Mouse (Mus musculus): ENCODE data around the gene Chst14. TPM values are rescaled to one million over a fixed set of nuclear protein-coding genes. Genes with fewer than 3 reads are reported as not detected.

Chst14 gene
- polyA plus RNA-seq (2017; shearing (Covaris generic)): 1 to 10 TPM; 4.5 to 7.9 TPM

DNA sequence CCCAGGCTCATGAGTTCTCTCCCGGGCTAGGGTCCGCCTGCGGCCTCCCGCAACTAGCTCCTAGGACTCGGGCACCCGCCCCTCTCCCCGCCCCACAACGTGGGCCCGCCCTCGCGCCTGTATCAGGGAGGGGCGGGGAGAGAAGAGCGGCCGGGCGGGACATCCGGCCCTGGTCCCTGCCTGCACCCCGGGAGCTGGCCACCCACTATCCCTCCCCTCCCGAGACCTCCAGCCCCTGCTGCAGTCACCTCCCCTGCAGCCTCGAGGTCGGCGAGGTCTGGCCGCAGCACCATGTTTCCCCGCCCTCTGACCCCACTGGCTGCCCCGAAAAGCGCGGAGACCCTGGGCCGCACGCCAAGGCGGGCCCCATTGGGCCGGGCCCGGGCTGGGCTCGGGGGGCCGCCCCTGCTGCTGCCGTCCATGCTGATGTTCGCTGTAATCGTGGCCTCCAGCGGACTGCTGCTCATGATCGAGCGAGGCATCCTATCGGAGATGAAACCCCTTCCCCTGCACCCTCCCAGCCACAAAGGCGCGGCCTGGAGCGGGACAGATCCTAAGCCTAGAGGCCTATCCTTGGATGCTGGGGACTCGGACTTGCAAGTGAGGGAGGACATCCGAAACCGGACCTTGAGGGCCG lies at the start of gene Chst14:
Gene Chst14 (plus strand): TSS at position 136 of the 637 bp plus-strand sequence.

DNA sequence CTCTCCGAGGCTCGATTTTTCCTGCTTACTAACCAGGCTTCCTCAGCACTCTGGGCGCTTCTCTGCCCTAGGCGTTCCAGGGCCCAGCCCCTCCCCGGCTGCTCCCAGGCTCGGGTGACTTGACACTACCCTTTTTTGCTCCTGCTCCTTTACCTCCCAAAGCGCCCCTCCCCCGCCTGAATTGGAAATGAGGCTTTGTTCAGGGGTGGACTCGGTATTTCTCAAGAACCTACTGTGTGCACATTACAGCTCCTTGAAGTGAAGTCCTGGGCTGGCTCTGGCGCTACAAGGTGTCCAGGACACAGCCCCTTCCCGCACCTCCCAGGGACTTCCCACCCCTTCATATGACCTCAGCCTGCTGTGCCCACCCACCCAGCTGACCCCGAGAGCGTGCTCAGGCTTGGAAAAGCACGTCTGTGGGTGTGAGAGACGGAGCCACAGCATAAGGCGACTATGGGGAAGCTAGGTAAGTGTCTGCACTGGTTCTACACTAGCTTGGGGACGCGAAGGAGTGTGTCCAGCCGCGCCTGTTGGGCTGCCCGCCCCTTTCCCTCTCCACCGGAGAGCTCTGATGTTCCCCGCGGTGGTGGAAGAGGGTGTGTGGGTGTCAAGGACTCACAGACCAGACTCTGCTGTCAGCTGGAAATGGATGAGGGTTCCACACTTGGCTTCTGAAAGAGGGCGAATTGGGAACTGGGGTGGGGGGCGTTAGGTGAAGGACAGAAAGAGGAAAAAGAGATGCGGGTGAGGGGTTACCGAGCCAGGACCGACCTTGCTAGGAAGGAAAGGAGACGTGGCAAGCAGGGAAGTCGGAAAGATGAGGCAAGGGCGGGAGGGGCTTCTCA lies 26.1 kb upstream of the Chst14 start, which contains the start of gene Bahd1:
Gene Bahd1 (plus strand): TSS at position 397 of the 845 bp plus-strand sequence.

Other genes starting within 250 kb of the Chst14 start
- not detected for gene Ankrd63, start 222.5 kb upstream of the Chst14 start, polyA plus RNA-seq (2017; shearing (Covaris generic))
- 10 to 100 TPM; 43.8 to 46.0 TPM for gene Plcb2, start 198.1 kb upstream of the Chst14 start, polyA plus RNA-seq (2017; shearing (Covaris generic))
- 10 to 100 TPM; 11.0 to 14.9 TPM for gene Inafm2, start 180.7 kb upstream of the Chst14 start, polyA plus RNA-seq (2017; shearing (Covaris generic))
- gene Ccdc9b, start 163.8 kb upstream of the Chst14 start, polyA plus RNA-seq (2017; shearing (Covaris generic)): under 1 TPM in 1 of 2 experiments, not detected in 1; 0.07 TPM
- gene Phgr1, start 153.7 kb upstream of the Chst14 start, polyA plus RNA-seq (2017; shearing (Covaris generic)): not detected
- gene Disp2, start 146.8 kb upstream of the Chst14 start, polyA plus RNA-seq (2017; shearing (Covaris generic)): 1 to 10 TPM in 1 of 2 experiments, under 1 TPM in 1; 0.18 to 4.6 TPM
- 10 to 100 TPM in 1 of 2 experiments, 1 to 10 TPM in 1; 9.2 to 14.6 TPM for gene Knstrn, start 112.5 kb upstream of the Chst14 start, polyA plus RNA-seq (2017; shearing (Covaris generic))
- 10 to 100 TPM; 60.4 to 62.3 TPM for gene Ivd, start 64.5 kb upstream of the Chst14 start, polyA plus RNA-seq (2017; shearing (Covaris generic))
- 10 to 100 TPM; 18.1 to 22.5 TPM for gene Bahd1, start 26.1 kb upstream of the Chst14 start, polyA plus RNA-seq (2017; shearing (Covaris generic))
- gene Ccdc32, start 102.9 kb downstream of the Chst14 start, polyA plus RNA-seq (2017; shearing (Covaris generic)): 10 to 100 TPM; 20.8 to 30.6 TPM
- 1 to 10 TPM; 1.2 to 3.8 TPM for gene Rpusd2, start 108.3 kb downstream of the Chst14 start, polyA plus RNA-seq (2017; shearing (Covaris generic))
- under 1 TPM; 0.52 to 0.94 TPM for gene Knl1, start 120.6 kb downstream of the Chst14 start, polyA plus RNA-seq (2017; shearing (Covaris generic))
- 1 to 10 TPM; 3.6 to 3.8 TPM for gene Rad51, start 186.3 kb downstream of the Chst14 start, polyA plus RNA-seq (2017; shearing (Covaris generic))
- gene Rmdn3, start 230.5 kb downstream of the Chst14 start, polyA plus RNA-seq (2017; shearing (Covaris generic)): 10 to 100 TPM; 22.2 to 26.8 TPM
- gene Gchfr, start 241.3 kb downstream of the Chst14 start, polyA plus RNA-seq (2017; shearing (Covaris generic)): under 1 TPM; 0.34 to 0.60 TPM
- under 1 TPM; 0.70 to 0.83 TPM for gene Gm14137, start 248.0 kb downstream of the Chst14 start, polyA plus RNA-seq (2017; shearing (Covaris generic))

Measured in inflammation-experienced regulatory T-cells (primary cell).